Mouse (Mus musculus): ENCODE measurements around the gene Smarcd3.
A peak's percentile ranks its signal among the peaks of the same experiment; 100 is the strongest.

The Smarcd3 gene

DNA sequence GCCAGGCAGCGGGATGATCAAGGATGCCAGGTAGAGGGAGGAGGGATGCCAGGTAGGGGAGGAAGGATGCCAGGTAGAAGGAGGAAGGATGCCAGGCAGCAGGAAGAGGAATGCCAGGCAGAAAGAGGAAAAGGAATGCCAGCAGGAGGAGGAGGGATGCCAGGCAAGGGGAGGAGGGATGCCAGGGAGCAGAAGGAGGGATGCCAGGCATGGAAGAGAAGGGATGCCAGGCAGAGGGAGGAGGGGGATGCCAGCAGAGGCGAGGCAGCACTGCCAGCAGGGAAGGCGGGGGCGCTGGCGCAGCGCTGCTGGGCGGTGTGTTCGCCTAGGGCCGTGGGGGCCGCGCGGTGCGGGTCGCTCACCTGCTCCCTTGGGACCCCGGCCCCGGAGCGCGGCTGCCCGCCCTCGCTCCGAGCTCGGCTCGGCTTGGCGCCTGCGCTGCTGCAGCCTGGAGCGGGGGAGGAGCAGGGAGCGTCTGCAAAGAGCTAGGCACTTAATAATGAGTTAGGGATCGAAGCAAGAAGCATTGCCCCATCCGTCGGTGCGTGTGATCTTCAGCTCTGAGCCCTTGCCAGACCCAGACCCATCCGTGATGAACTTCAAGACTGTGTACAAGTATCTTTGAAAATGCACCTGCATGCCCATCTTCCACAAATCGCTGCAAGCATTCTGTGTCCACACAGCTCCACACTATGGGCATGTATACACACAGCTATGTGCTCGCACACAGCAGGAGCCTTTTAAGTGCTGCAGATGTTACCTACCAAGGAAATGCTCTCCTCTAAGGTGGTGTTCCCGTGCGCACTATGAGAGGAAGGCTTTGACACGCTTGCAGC, at the start of gene Smarcd3:
Smarcd3 (minus strand) TSS at position 426 of the 836 bp plus-strand sequence.
- DNase-seq (ENCODE audit: low read depth, low spot score), result no peak

DNA sequence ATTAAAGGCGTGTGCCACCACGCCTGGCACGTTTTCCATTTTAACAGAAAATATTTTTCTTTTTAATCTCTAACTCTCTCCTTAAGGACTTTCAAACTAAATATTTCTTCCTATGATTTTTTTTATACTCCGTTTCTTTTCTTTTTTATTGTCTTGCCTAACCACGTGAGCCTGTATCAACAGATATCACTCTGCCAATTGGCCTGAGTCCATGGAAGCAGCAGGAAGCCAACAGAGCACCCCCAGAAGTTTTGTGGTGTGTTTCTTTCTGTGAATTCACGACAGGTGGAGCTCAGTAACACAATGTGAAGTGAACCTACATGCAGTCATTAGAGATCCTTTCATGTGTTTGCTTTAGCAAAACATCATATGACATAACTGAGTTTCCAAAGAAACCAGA, 37.2 kb upstream of the Smarcd3 start:
- no peak for DNase-seq (ENCODE audit: low read depth, low spot score)

DNA sequence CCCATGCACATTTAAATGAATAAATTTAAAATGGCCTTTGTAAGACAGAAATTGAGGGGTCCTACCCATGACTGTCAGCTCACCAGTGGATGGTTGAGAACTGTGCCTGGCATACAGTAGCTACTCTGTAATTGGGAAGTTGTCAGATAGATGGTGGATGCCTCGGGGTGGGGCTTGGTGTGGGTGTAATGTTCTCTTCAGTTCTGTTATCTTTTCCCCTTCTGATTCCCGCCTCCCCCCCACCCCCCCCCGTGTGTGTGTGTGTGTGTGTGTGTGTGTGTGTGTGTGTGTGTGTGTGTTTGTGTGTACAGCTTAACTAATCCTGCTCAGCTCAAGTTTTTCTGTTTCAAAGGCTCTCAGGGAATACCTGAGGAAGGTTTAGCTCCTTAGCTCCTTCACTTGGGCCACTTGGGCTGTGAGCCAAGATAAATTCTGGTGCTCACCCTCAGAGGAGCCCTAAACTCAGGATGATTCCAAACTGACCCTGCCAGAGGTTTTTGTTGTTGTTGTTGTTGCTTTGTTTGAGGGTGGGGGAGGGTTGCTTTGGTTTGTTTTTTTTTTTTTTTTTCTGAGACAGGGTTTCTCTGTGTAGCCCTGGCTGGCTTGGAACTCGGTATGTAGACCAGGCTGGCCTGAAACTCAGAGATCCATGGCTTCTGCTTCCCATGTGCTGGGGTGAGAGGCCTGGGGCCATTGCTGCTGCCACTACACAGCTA, 35.7 kb upstream of the Smarcd3 start:
- DNase-seq (ENCODE audit: low read depth, low spot score), result no peak

DNA sequence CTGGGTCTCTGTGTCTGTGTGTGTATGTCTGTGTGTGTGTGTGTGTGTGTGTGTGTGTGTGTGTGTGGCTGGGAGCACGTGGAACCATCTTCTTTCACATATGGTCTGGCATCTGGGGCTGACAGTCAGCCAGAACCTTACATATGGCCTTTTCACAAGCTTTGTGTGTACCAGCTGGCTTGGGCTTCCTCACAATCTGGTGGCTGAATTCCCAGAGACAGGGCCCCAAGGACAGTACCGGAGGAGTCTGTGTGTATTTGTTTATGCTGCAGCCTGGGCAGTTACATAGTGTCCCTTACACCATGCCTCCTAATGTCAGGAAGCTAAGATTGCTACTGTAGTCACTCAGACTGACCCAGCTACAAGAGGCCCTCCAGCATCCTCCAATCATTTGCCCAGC, 32.9 kb upstream of the Smarcd3 start:
- DNase-seq (ENCODE audit: low read depth, low spot score), result no peak

DNA sequence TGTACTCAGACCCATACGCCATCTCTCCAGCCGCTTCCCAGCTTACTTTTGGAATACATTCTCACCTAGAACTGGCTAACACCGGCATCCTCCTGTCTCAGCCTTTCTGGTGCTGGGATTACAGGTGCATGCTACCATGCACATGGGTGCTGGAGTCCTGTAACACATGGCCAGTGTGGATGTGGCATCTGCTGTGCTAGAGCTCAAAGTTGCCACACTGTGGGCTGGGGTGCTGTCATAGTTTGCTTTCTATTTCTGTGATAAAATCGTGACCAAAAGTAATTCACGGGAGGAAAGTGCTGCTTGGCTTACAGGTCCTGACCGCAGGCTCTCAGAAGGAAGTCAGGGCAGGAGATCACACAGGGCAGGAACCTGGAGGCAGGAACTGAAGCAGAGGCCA, 30.3 kb upstream of the Smarcd3 start:
- DNase-seq (ENCODE audit: low read depth, low spot score), result no peak

DNA sequence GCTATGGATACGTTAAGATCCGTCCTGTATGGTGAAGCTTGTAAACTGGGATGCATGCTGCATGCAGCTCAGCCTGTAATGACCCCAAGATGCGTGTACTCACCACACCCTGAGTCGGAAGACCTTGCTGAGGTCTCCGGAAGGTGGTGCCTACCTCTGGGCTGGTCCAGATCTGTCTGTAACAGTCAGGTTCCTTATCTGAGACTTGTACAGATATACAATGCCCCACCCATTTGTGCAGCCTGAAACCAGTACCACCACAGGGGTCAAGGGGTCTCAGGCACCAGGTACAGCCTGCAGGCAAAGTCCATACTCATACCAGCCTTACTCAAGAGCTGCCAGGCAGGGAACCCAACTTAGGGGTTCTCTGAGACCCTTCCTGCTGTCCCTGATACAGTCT, 28.6 kb upstream of the Smarcd3 start:
- no peak for DNase-seq (ENCODE audit: low read depth, low spot score)

DNA sequence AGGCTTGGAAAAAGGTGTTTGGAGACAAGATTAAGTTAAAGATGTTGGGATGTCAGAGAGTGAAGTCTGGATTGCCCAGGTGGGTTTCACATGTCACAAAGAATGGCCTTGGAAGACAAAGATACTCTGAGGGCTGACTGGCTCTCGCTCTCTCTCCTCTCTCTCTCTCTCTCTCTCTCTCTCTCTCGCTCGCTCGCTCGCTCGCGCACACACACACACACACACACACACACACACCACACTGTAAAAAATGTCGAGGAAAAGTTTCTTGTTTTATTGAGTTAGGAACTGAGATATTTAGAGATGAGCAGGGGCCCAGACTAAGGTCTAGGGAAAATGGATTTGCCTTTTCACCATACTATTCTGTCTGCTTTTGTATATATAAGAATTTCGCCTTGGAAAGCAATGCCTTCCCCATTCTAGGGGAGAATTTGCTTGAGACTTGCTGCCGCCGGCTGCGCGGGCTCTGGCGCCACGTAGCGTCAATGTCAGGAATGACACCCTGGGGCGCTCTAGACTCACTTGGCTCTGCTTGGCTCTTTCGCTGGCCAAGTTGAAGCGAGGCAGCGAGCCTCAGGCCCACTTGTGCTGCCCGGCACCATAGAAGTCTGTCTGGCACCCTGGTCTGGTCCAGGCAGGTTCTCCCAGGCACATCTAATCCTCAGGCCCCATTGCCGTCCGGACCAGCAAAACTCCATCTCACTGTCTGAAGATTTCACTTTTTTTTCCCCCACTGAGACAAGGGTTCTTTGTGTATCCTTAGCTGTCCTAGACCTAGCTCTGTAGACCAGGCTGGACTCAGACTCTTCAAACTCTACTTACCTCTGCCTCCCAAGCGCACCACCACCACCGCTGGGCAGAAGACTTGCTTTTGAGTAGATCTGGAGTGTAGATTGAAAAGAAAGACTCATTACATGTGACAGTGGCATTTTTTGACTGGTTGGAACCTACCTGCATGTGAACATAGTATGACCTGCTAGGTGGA, 27.8 kb upstream of the Smarcd3 start:
- peak; percentile 32 for DNase-seq (ENCODE audit: low read depth, low spot score)

DNA sequence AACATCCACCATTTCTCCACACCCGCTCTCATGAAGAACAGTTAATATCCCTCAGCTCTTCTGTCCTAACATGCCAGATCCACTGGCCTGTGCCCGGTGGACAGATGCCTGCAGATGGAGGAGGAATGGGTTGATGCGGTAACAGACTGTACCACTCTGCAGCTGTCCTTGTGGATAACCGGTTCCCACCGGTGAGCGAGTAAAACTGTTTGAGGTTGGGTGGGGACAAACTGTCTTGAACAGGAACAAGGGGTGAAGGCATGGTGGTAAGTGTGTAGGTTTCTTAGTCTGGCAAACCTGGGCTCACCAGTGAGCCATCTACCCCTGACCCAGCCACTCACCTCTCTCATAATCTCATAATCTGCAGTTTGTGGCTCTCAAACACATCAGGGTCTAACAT, 27.1 kb upstream of the Smarcd3 start:
- DNase-seq (ENCODE audit: low read depth, low spot score), result no peak

DNA sequence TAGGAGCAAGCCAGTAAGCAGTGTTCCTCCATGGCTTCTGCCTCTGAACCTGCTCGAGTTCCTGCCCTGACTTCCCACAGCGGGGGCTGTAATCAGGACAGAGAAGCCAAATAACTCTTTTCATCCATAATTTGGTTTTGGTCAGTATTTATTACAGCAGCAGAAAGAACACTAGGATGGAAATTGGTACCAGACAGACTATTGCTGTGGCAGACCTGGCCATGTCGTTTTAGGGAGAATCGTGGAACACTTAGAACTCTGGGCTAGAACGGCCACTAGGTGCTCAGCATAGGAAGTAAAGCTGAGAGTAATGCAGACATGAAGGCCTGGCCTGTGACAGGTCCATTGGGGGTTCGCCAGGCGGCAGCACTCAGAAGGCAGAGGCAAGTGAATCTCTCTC, 25.5 kb upstream of the Smarcd3 start:
- DNase-seq (ENCODE audit: low read depth, low spot score), result no peak

DNA sequence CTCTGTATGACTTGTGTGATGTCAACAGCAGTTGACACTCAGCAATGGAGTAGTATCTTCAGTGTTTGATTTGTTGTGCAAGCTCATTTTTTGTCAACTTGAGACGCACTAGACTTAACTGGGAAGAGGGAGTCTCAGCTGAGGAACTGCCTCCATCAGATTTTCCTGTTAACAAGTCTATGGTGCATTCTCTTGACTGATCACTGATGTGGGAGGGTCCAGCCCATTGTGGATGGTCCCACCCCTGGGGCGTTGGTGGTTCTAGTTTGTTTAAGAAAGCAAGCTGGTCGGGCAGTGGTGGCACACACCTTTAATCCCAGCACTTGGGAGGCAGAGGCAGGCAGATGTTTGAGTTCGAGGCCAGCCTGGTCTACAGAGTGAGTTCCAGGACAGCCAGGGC, 25.0 kb upstream of the Smarcd3 start:
- no peak for DNase-seq (ENCODE audit: low read depth, low spot score)

DNA sequence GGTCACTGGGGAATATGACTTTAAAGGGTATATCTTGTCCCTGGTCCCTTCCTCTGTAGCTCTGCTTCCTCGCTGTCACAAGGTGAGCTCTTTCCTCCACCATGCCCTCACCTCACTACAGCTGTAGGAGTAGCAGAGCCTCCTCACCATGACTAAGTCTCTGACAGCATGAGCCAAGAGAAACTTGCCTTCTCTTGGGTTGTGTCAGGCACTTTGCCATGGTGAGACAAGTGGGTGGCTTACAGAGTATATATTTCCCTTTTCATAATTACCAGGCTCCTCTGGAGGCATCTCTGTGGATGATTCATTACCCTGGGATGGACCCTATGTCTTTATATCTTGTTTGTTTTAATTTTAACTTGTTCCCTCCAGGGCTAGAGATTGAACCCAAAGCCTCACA, 21.2 kb upstream of the Smarcd3 start:
- DNase-seq (ENCODE audit: low read depth, low spot score), result no peak

DNA sequence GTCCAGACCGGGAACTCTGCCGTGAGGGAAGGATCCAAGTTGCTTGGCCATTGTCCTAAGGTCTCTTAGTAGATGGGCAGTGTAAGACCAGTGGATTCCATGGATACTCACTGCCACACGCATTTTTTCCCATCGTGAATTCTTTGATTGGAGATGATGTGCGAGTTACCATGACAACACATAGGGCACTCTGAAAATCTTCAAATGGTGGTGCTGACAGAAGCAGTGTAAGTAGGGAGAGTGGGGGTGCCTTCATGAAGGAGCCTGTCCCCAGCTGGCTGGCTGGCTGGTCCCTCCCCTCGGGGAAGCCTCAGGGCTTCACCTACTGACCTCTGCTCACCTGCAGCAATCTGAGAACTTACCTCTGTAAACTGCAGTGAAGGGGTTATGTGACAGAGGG, 14.9 kb upstream of the Smarcd3 start:
- DNase-seq (ENCODE audit: low read depth, low spot score), result no peak

DNA sequence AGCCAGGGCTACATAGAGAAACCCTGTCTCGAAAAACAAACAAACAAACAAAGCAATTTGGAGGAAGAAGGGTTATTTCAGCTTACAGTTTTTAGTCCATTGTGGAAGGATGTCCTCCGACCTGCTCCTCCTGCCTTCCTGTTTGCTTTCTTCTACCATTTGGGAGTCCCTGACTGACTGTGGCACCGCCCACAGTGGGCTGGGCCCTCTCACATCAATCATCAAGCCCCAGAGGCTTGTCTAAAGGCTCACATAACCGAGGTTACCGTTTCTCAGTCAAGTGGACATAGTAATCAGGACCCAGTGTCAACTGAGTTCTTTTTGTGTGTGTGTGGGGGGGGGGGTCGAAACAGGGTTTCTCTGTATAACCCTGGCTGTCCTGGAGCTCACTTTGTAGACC, 13.9 kb upstream of the Smarcd3 start:
- DNase-seq (ENCODE audit: low read depth, low spot score), result no peak

DNA sequence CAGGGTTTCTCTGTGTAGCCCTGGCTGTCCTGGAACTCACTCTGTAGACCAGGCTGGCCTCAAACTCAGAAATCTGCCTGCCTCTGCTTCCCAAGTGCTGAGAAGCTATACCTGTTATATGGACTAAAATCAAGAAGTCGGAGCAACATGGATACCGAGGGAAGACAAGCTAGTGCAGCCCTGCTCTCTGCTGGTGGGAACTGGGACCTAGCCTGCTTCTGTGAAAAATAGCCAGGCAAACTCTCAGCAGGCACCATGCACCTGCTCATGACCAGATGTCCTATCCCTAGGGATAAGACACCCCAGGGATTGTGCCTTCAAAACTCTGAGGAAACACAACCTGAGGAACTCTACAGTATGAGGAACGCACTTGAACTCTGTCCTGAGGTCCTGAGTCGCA, 12.8 kb upstream of the Smarcd3 start:
- no peak for DNase-seq (ENCODE audit: low read depth, low spot score)

DNA sequence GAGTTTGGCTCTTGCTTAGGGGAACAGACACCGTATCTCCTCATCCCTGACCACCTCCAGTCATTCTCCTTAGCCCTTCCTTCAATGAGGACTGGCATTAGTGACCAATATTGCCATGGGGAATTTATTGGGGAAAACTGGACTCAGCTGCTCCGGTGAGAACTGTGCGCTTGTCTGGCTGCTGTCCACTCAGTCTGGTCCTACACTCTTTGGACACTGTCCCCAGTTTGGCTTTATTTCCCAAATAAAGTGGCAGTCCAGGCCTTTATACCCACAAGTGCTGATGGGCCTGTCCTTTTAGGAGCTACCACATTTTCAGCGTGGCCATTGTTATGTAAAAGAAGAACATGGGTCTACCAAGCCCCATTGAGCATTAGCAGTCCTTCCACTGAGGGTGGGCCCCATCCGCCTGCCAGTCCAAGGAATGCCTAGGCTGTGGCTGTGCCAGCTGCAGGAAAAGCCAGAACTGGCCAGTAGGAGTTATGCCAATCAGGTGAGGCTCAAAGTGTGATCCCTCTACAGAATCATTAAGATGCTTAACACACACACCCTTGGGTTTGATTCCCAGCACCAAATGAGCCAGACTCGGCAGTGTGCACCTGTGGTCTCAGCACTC, 11.4 kb upstream of the Smarcd3 start:
- no peak for DNase-seq (ENCODE audit: low read depth, low spot score)

DNA sequence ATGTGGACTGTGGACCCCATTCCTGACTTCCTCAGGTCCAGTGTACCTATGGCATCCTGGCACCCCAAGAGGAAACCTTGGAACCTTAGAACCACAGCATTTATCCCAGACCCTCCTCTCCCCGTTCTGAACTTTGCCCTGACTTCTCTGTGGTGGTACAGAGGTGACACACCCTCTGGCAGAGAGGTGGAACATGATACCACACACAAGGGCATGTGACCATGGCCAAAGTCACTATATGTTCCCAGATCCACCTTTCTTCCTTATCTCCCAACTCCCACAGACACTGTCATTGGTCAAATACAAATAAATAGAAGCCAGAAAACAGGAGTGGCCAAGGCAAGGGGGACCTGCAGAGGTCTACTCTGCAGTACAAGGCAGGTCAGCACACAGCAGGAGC, 10.9 kb upstream of the Smarcd3 start:
- no peak for DNase-seq (ENCODE audit: low read depth, low spot score)

DNA sequence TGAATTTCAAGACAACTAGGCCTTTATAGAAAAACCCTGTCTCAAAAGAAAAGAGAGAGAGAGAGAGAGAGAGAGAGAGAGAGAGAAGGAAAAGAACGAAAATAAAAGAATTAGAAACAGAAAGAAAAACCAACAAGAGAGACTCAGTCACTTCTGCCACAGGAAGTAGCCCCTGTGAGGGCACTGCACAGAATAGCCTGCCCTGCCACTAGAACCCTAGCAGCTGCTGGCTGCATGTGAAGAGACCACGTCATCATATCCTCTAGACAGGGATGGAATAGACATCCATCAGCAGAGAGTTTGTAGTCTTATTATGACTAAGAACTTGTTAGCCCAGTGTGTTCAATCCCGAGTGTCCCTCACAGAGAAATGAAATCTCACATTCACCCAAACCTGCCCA, 5.5 kb upstream of the Smarcd3 start:
- no peak for DNase-seq (ENCODE audit: low read depth, low spot score)

DNA sequence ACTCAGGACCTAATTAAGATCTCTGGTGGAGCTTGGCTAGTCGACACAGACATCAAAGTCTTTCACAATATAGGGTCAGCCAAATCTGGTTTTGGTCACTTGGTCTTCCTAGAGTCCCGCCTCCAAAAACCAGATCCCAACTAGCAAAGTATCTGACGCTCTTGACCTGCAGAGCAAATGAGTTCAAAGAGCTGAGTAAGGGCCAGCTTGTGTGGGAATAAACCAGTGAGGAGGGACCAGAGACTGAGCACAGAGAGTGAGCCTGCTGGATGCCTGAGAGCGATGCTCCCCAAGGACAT, 560 bp upstream of the Smarcd3 start:
- DNase-seq (ENCODE audit: low read depth, low spot score), result no peak

DNA sequence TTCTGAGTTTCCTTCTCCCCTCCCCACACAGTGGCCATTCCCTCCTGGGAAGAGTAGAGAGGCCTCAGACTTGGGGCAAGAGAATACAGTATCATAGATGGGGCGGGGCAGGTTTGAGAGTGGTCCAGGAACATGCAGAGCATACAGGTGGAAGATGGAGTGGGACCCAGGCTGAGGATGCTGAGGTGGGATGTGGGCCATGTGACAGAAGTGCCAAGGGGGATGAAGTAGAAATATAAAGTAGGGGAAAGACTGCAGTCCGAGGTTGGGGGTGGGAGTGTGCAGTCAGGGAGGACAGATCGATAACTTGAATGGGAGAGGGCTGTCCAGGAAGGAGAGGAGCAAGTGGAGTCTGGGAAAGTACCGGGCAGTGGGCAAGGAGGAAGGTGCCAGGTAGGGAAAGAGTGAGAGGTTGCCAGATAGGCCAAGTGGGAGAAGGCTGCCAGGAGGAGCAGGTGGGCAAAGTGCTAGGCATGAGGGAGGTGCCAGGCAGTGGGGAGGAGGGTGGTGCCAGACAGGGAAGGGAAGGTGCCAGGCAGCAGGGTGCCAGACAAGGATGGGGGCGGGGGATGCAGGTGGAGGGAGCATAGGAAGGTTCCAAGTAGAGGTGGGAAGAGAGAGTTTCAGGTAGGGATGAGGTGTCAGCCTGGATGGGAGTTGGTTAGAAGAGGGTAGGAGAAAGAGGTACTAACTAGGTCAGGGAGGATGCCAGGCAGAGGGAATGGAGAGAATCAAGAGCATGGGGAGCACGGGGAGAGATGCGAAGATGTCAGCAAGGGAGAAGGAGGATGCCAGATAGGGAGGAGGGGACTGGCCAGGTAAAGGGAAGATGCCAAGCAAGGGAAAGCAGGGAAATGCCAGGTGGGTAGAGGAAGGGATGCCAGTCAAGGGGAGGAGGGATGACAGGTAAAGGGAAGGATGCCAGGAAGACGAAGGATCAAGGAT, 898 bp downstream of the Smarcd3 start:
- no peak for DNase-seq (ENCODE audit: low read depth, low spot score)

DNA sequence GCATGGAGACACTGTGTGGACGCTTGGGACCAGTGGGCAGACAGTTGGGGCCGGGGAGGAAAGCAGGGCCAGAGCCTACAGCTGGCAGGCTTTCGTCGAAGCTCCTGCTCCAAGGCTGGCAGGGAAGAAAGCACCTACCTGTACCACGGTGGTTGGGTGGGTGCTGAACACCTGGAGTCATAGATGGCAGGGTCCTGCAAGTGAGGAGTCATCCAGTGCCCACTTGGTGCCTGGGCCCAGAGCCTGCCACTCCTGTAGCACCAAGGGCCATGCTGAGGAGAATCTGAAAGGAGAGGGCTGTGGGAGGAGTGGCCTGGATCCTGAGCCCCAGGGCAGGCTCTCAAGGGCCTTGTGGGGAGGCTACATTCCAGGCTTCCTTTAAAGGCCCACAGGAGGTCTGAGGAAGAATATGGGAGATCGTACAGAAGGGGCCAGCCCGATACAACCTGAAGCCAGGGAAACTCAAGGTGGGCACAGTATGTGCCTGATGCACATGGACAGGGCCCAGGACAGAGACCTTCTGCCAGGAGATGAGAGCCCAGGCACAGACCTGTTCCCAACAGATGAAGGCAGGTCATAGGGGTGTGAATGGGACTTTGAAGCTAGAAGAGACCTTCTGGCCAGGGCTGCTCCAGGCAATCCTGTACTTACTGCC, 1.7 kb downstream of the Smarcd3 start:
- no peak for DNase-seq (ENCODE audit: low read depth, low spot score)
